Mouse (Mus musculus) kidney, adult 2 months (tissue): ENCODE results near the gene F2rl2. TPM values are rescaled to one million over a fixed set of nuclear protein-coding genes. Genes with fewer than 3 reads are reported as not detected.

ENCODE experiments used
- DNase-seq: peaks from one replicate; pipeline ENCODE4 v3.0.0; 2021
- H3K27ac ChIP-seq: fragments of 200-500 bp; 2 replicates; pipeline ENCODE4 v1.5.1; 2012; ENCODE audit warnings: low read depth, low read length, control low read depth, inconsistent platforms; ENCODE audit not compliant: insufficient read depth
- H3K27me3 ChIP-seq: fragments of 200-500 bp; replicated peaks from 2 replicates; pipeline ENCODE4 v1.6.1; 2012; ENCODE audit warnings: mild to moderate bottlenecking, moderate library complexity, low read length, inconsistent platforms; ENCODE audit not compliant: control insufficient read depth, insufficient read depth
- H3K36me3 ChIP-seq: fragments of 200-500 bp; 2 replicates; pipeline ENCODE4 v1.6.1; 2012; ENCODE audit warnings: mild to moderate bottlenecking, moderate library complexity, low read length, inconsistent platforms; ENCODE audit not compliant: control insufficient read depth, insufficient read depth
- H3K4me1 ChIP-seq: fragments of 200-500 bp; 2 replicates; pipeline ENCODE4 v1.6.1; 2011; ENCODE audit warnings: low read length; ENCODE audit not compliant: control insufficient read depth, insufficient read depth
- H3K4me3 ChIP-seq: fragments of 200-500 bp; 2 replicates; pipeline ENCODE4 v1.5.1; 2011; ENCODE audit warnings: mild to moderate bottlenecking, low read depth, low read length, control low read depth; ENCODE audit not compliant: insufficient read depth
- CTCF ChIP-seq: fragments of 200-500 bp; conservative IDR thresholded peaks from 2 replicates; pipeline ENCODE4 v1.5.1; 2011; ENCODE audit warnings: low read depth, mild to moderate bottlenecking, control low read depth, low read length, moderate library complexity, mixed read lengths; ENCODE audit not compliant: insufficient read depth, insufficient read length
- POLR2A ChIP-seq: fragments of 200-500 bp; IDR thresholded peaks from one replicate; pipeline ENCODE4 v1.6.1; 2011; ENCODE audit warnings: low read depth, low read length, control low read depth
- WGBS: fragments of 180-500 bp; shearing (Covaris S2); methylation state at CpG from one replicate; pipeline ENCODE4 v1.1.7; 2018; 5-methylcytosine and 5-hydroxymethylcytosine counted together
- polyA plus RNA-seq: library from polyadenylated mRNA; depleted of rRNA; stranded (reverse); fragments of >200 nt; gene quantifications from 2 replicates; pipeline ENCODE4 v1.2.3, GENCODE M21; 2012; rRNA removed

The F2rl2 gene
- polyA plus RNA-seq, 1 experiment, result 0.28 TPM

DNA sequence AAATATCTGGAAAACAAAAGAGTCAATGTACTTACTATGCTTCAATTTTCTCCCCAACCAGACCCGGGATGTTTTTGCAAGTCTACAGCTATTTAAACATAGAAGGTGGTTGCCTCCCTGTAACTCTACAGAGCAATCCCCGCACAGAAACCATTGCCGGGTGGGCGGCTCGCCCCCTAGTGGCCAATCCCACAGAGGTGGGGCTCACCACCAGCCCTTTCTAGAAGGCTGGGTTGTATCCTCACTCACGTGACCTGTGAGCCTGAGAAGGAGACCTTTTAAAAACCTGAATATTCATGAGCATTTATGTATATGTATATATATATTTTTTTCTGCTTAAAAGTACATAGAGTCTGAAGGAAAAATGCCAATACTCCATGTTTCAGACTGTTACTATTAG, 49.9 kb downstream of the F2rl2 start:
- no peak for TF ChIP-seq POLR2A
- TF ChIP-seq CTCF, result peak; percentile 50
- Histone ChIP-seq H3K27ac (no peak overlapping the region), H3K36me3 (no peaks in the 10 kb centered on the region), H3K4me1 (no peaks in the 10 kb centered on the region), H3K27me3 (no peaks in the 10 kb centered on the region), H3K4me3 (no peak overlapping the region)
- WGBS, result 12% methylated on average over 6 of the region's 6 CpGs
- peak; percentile 46 for DNase-seq

GRCm38 (mm10) chr13:95747101-95747500, 50.4 kb downstream of the F2rl2 start:
- H3K36me3 ChIP-seq, result no peaks in the 10 kb centered on the region
- no peak overlapping the region for H3K27ac ChIP-seq
- H3K4me3 ChIP-seq, result no peak overlapping the region
- H3K4me1 ChIP-seq, result no peaks in the 10 kb centered on the region
- TF ChIP-seq POLR2A, result no peak
- TF ChIP-seq CTCF, result no peak
- 86% methylated on average over 7 of the region's 7 CpGs for WGBS
- H3K27me3 ChIP-seq, result no peaks in the 10 kb centered on the region
- DNase-seq, result no peak

DNA sequence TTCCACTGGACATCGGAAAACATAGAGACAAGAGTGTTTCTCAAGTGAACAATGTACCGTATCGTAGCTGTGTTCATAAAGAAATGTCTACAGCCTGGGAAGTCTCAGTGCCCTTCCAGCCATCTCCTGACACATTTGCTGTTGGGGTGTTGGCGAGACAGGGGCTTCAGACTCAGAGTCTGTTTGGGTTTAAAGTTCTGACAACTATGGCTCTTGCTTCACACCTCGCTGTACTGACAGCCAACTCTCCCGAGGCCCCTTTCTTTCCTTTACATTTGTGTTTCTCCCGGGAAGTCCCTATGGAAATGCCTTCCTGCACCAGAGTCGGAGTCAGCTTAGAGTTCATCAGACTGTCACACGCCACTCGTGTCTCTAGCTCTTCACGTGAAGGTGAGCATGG, 50.9 kb downstream of the F2rl2 start:
- WGBS, result 86% methylated on average over 11 of the region's 11 CpGs
- Histone ChIP-seq H3K4me1 (no peaks in the 10 kb centered on the region), H3K36me3 (no peaks in the 10 kb centered on the region), H3K27ac (no peak overlapping the region), H3K4me3 (no peak overlapping the region), H3K27me3 (no peaks in the 10 kb centered on the region)
- no peak for TF ChIP-seq POLR2A
- no peak for TF ChIP-seq CTCF
- DNase-seq, result no peak

Other genes with a start within 250 kb of the F2rl2 start
- 0.80 TPM in 1 of 2 replicates, not detected in the other for gene S100z, start 218.1 kb upstream of the F2rl2 start, polyA plus RNA-seq
- 27.2 and 29.9 TPM in 2 replicates for gene F2rl1, start 171.6 kb upstream of the F2rl2 start, polyA plus RNA-seq
- 39.9 and 42.2 TPM in 2 replicates for gene F2r, start 78.4 kb upstream of the F2rl2 start, polyA plus RNA-seq
- gene Iqgap2, start 195.1 kb downstream of the F2rl2 start, polyA plus RNA-seq, result 10.5 and 12.5 TPM in 2 replicates